Mouse (Mus musculus): ENCODE measurements at regions not wholly inside any gene's neighbourhood (a gene's known extent, or its start where the extent isn't known, plus 50 kb on each side); places are given as distances from the start of the nearest gene placed in this dataset.

DNA sequence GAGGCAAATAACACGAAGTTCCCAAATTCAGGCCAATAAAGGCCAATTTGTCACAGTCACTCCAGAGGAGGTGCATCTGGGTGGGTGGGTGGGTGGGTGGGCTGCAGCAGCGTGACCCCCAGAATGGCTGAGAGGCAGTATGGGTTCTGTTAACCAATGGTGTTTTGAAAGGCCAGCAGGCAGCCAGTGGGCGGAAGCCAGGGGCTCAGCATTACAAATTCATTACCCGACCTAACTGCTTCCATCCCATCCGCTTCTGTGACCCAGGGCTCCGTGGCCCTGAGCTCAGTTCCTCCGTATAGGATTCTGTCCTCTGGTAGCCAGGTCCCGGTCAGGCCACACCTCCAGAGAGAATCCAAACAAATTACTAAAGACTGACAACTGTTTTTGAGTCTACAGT, 463.5 kb downstream of the Med13l start:
- TF ChIP-seq POLR2A (IDR thresholded peaks at IDR 0.05; ENCODE audit: insufficient read length, low read depth), result no peak
- no peak for TF ChIP-seq USF1 (IDR thresholded peaks at IDR 0.05; ENCODE audit: low read depth)
- TF ChIP-seq MAX (IDR thresholded peaks at IDR 0.05; ENCODE audit: low read depth), result no peak
- TF ChIP-seq POLR2AphosphoS2 (IDR thresholded peaks at IDR 0.05; ENCODE audit: insufficient read length, low read depth), result no peak
- no peak for TF ChIP-seq TCF12 (IDR thresholded peaks at IDR 0.05; ENCODE audit: insufficient read depth, poor library complexity, severe bottlenecking)
- no peak for TF ChIP-seq MYOG (IDR thresholded peaks at IDR 0.05; ENCODE audit: control insufficient read depth in 1 of 3, insufficient read depth in 1 of 3, insufficient read length in 2 of 3, low read depth in 2 of 3)
- no peak for TF ChIP-seq CEBPB (IDR thresholded peaks at IDR 0.05; ENCODE audit: insufficient read depth, poor library complexity, severe bottlenecking)
- no peak for TF ChIP-seq MYOD1 (IDR thresholded peaks at IDR 0.05; ENCODE audit: control insufficient read depth in 1 of 3, insufficient read length in 2 of 3, low read depth in 2 of 3)
- no peak for TF ChIP-seq E2F4 (IDR thresholded peaks at IDR 0.05; ENCODE audit: insufficient read depth)
- TF ChIP-seq TCF3 (IDR thresholded peaks at IDR 0.05; ENCODE audit: insufficient read length, low read depth), result no peak
- TF ChIP-seq REST (IDR thresholded peaks at IDR 0.05; ENCODE audit: insufficient read depth, insufficient read length), result no peak
- TF ChIP-seq SRF (IDR thresholded peaks at IDR 0.05; ENCODE audit: control insufficient read depth, insufficient read length, low read depth), result no peak
